Mouse (Mus musculus) CD4-positive naive resting alpha-beta T cell, adult 76 days (primary cell): ENCODE measurements around the gene Prm2. TPM values are rescaled to one million over a fixed set of nuclear protein-coding genes. Genes with fewer than 3 reads are reported as not detected.

Source experiments
- total RNA-seq: library from RNA; stranded (reverse); gene quantifications from one replicate; pipeline ENCODE4 v1.2.4, GENCODE M21; 2023

Prm2 gene
- total RNA-seq, result not detected

GRCm38 (mm10) chr16:10796034-10796433 is at the start of gene Prm2:
Gene Prm2 (minus strand): TSS chr16:10796134.

GRCm38 (mm10) chr16:10834911-10835587 is 39.1 kb upstream of the Prm2 start, which contains the start of gene Rmi2:
Gene Rmi2 (plus strand): TSS chr16:10835059.

GRCm38 (mm10) chr16:10812865-10813371 is 17.0 kb upstream of the Prm2 start, which contains the start of gene Gm11172:
Gene Gm11172 (plus strand): TSS chr16:10812915.

GRCm38 (mm10) chr16:10805789-10806527 is 10.0 kb upstream of the Prm2 start, which contains the start of gene Prm1:
Gene Prm1 (minus strand): TSS chr16:10805839.

GRCm38 (mm10) chr16:10790702-10791101 is 5.2 kb downstream of the Prm2 start, which contains the start of gene Prm3:
Gene Prm3 (minus strand): TSS chr16:10790914.

GRCm38 (mm10) chr16:10788271-10788670 is 7.7 kb downstream of the Prm2 start, which contains the start of gene Tnp2:
Gene Tnp2 (minus strand): TSS chr16:10788660.

GRCm38 (mm10) chr16:10785371-10786231 is 10.3 kb downstream of the Prm2 start, which contains the start of gene Socs1:
Gene Socs1 (minus strand): TSS chr16:10785536.

Other genes starting within 250 kb of the Prm2 start
- 18.6 TPM for gene Socs1, start 10.6 kb downstream of the Prm2 start, total RNA-seq
- not detected for gene Tnp2, start 7.5 kb downstream of the Prm2 start, total RNA-seq
- gene Prm3, start 5.2 kb downstream of the Prm2 start, total RNA-seq, result not detected
- gene Prm1, start 9.7 kb upstream of the Prm2 start, total RNA-seq, result not detected
- not detected for gene Gm11172, start 16.8 kb upstream of the Prm2 start, total RNA-seq
- 3.5 TPM for gene Rmi2, start 38.9 kb upstream of the Prm2 start, total RNA-seq